Mouse (Mus musculus) liver, postnatal 0 days (tissue): ENCODE data around the gene Ces1g.

ENCODE experiments used
- CTCF ChIP-seq: sonication (generic); IDR thresholded peaks from 2 replicates; pipeline ENCODE4 v1.5.1; 2016; ENCODE audit warnings: antibody characterized with exemption, low read depth
- EP300 ChIP-seq: IDR thresholded peaks from 2 replicates; pipeline ENCODE4 v1.6.1; 2016; ENCODE audit warnings: antibody characterized with exemption, low read depth, mild to moderate bottlenecking

GRCm38 (mm10) chr8:93252400-93252925, 84.6 kb downstream of the Ces1g start:
- TF ChIP-seq CTCF, result no peak
- TF ChIP-seq EP300, result peak; percentile 90
